Comparison of ENCODE assay signal across 18 mouse cellular contexts in genomic region chr11:64309881-64310280, GRCm38 (mm10).
DNase-seq lines count a peak whose midpoint lies in the region; ATAC-seq lines count a peak whose summit lies in the region.
"Had no signal": no experiment of that assay in that cellular context is flagged by ENCODE, and none has a peak within 500 bp of the region (broad histone marks: within the 10 kb centered on the region; RNA-seq: fewer than 3 reads in every experiment).

No protein-coding gene starts in this region.

- peak; percentile 21 to 25 for DNase-seq in heart, adult 18-20 months
- DNase-seq in adipocyte (ENCODE audit: low spot score) = peak; percentile 3
- DNase-seq in heart, postnatal 25 days (ENCODE audit: low spot score) = peak; percentile 2
- DNase-seq in lung, postnatal 36 days = peak; percentile 37
- no peak for DNase-seq in layer of hippocampus, postnatal 36 days
- DNase-seq in kidney, adult 18-20 months = no peak
- DNase-seq: cerebellum, adult 9-10 months; kidney, adult 11 months; kidney, postnatal 10 days; thymus, postnatal 4 days had no signal

- H3K4me2 ChIP-seq in heart, embryonic 11.5 days = no peak overlapping the region
- H3K4me2 ChIP-seq: liver, embryonic 12.5 days; midbrain, embryonic 13.5 days had no signal

- no peak for ATAC-seq in heart, embryonic 11.5 days (replicated peaks; ENCODE audit: insufficient number of reproducible peaks, low FRiP score, low TSS enrichment)
- ATAC-seq: activated CD4-positive, CD25-positive, alpha-beta regulatory T cell, adult 4 months; hindbrain, embryonic 16.5 days; liver, embryonic 12.5 days; midbrain, embryonic 13.5 days; Patski had no signal

- no peaks in the 10 kb centered on the region for H3K36me3 ChIP-seq in heart, embryonic 11.5 days (ENCODE audit: control insufficient read depth, insufficient read depth, low read length)
- H3K36me3 ChIP-seq: liver, embryonic 12.5 days; midbrain, embryonic 13.5 days had no signal

- intact Hi-C loops in heart, postnatal 25 days (cut with DNase I) = no loop called here

- H3K9ac ChIP-seq in heart, embryonic 11.5 days (ENCODE audit: low read depth, low read length) = no peak overlapping the region
- H3K9ac ChIP-seq: liver, embryonic 12.5 days; midbrain, embryonic 13.5 days had no signal

- H3K9me3 ChIP-seq in heart, embryonic 11.5 days (replicated peaks; ENCODE audit: control insufficient read depth, low read length) = no peaks in the 10 kb centered on the region
- H3K9me3 ChIP-seq: liver, embryonic 12.5 days; midbrain, embryonic 13.5 days had no signal

- no peak overlapping the region for H3K27ac ChIP-seq in heart, embryonic 11.5 days (ENCODE audit: low read depth, low read length)
- H3K27ac ChIP-seq: layer of hippocampus, adult 2 months; left cerebral cortex, adult 2 months; liver, embryonic 12.5 days; midbrain, embryonic 13.5 days had no signal

- no peaks in the 10 kb centered on the region for H3K4me1 ChIP-seq in heart, embryonic 11.5 days (ENCODE audit: control insufficient read depth, insufficient read depth, low read length)
- H3K4me1 ChIP-seq: liver, embryonic 12.5 days; midbrain, embryonic 13.5 days had no signal

- H3K4me3 ChIP-seq in heart, embryonic 11.5 days (ENCODE audit: low read depth, low read length) = no peak overlapping the region
- H3K4me3 ChIP-seq: layer of hippocampus, adult 2 months; left cerebral cortex, adult 2 months; liver, embryonic 12.5 days; midbrain, embryonic 13.5 days had no signal

- no peaks in the 10 kb centered on the region for H3K27me3 ChIP-seq in heart, embryonic 11.5 days (ENCODE audit: control insufficient read depth, insufficient read depth, low read length)
- H3K27me3 ChIP-seq: liver, embryonic 12.5 days; midbrain, embryonic 13.5 days; Patski had no signal

Comparison
In these comparisons a context has a peak if more than half of its experiments do, and no peak if none do; other contexts are left out.
1. DNase-seq: peak in heart, adult 18-20 months (2 of 2), adipocyte (single experiment), heart, postnatal 25 days (single experiment) and lung, postnatal 36 days (single experiment); none in layer of hippocampus, postnatal 36 days (0 of 2) and kidney, adult 18-20 months (single experiment).